Mouse (Mus musculus) megakaryocyte, embryonic 14.5 days (primary cell): ENCODE measurements around the gene Casp1.

Source experiments
- FLI1 ChIP-seq: IDR thresholded peaks from 2 replicates; pipeline ENCODE4 v1.6.1; 2012; ENCODE audit warnings: low read length, inconsistent platforms, mixed read lengths
- GATA1 ChIP-seq: IDR thresholded peaks from 3 replicates; pipeline ENCODE4 v1.6.1; 2012; ENCODE audit warnings: mixed read lengths, low read length, inconsistent platforms, borderline replicate concordance

GRCm38 (mm10) chr9:5345291-5345898 is 47.1 kb downstream of the Casp1 start, which contains the start of gene Casp12:
- TF ChIP-seq GATA1: no peak
- TF ChIP-seq FLI1: no peak
